Mouse (Mus musculus) lung, postnatal 0 days (tissue): ENCODE measurements around the gene Cyp17a1.

Source experiments
- CTCF ChIP-seq: IDR thresholded peaks from 2 replicates; pipeline ENCODE4 v1.5.1; 2016; ENCODE audit warnings: antibody characterized with exemption, mild to moderate bottlenecking
- EP300 ChIP-seq: IDR thresholded peaks from 2 replicates; pipeline ENCODE4 v1.6.1; 2016; ENCODE audit warnings: antibody characterized with exemption, mild to moderate bottlenecking, control low read depth

DNA sequence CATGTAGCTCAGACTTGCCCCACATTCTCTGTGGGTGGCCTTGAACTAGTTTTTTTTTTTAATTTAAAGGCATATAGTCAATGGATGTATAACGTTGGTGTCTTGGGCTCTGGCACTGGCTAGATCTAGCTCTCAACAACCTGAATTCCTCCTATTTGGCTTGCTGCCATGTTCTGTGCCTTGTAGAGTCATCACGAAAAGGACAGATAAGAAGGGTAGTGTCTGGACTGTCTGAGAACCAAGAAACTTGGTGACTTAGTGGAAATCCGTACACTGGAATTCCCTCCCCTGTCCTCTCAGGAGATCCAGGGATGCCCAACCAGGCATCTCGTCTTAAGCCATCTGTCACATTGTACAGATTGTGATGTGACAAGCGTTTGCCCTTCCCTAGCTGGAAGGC lies 19.8 kb downstream of the Cyp17a1 start:
- TF ChIP-seq CTCF (no peak), EP300 (no peak)
